Mouse (Mus musculus): ENCODE measurements at regions not wholly inside any gene's neighbourhood (a gene's known extent, or its start where the extent isn't known, plus 50 kb on each side); places are given as distances from the start of the nearest gene placed in this dataset.

GRCm38 (mm10) chr3:52763660-52764059 lies 253.4 kb downstream of the Cog6 start:
- in situ Hi-C loops (cut with MboI, MseI) = no loop called here

- in situ Hi-C loops (cut with MboI, MseI) = no loop called here
These were observed 254.5 kb downstream of the Cog6 start for GRCm38 (mm10) chr3:52762549-52762948.

- in situ Hi-C loops (cut with MboI, MseI) = no loop called here
These were observed 257.2 kb downstream of the Cog6 start for GRCm38 (mm10) chr3:52759846-52760245.

- in situ Hi-C loops (cut with MboI, MseI) = no loop called here
These were observed 258.5 kb downstream of the Cog6 start for GRCm38 (mm10) chr3:52758561-52758960.

- in situ Hi-C loops (cut with MboI, MseI) = no loop called here
These were observed 260.2 kb downstream of the Cog6 start for GRCm38 (mm10) chr3:52756816-52757215.

- in situ Hi-C loops (cut with MboI, MseI) = no loop called here
These were observed 261.0 kb downstream of the Cog6 start for GRCm38 (mm10) chr3:52756006-52756405.

- in situ Hi-C loops (cut with MboI, MseI) = no loop called here
These were observed 262.1 kb downstream of the Cog6 start for GRCm38 (mm10) chr3:52754978-52755377.

GRCm38 (mm10) chr3:52754401-52754800 lies 262.6 kb downstream of the Cog6 start:
- in situ Hi-C loops (cut with MboI, MseI) = no loop called here

- in situ Hi-C loops (cut with MboI, MseI) = no loop called here
These were observed 270.1 kb downstream of the Cog6 start for GRCm38 (mm10) chr3:52746917-52747316.

- in situ Hi-C loops (cut with MboI, MseI) = no loop called here
These were observed 272.7 kb downstream of the Cog6 start for GRCm38 (mm10) chr3:52744334-52744733.

- in situ Hi-C loops (cut with MboI, MseI) = no loop called here
These were observed 276.5 kb downstream of the Cog6 start for GRCm38 (mm10) chr3:52740466-52741026.

- in situ Hi-C loops (cut with MboI, MseI) = loop anchor here (10.0 kb wide), 1 partner anchor 695 kb away; no protein-coding TSS in a partner anchor
These were observed 277.5 kb downstream of the Cog6 start for GRCm38 (mm10) chr3:52739526-52739925.

- in situ Hi-C loops (cut with MboI, MseI) = loop anchor here (10.0 kb wide), 1 partner anchor 694 kb away; no protein-coding TSS in a partner anchor
These were observed 278.7 kb downstream of the Cog6 start for GRCm38 (mm10) chr3:52738386-52738785.

GRCm38 (mm10) chr3:52735939-52736338 lies 281.1 kb downstream of the Cog6 start:
- in situ Hi-C loops (cut with MboI, MseI) = loop anchor here (10.0 kb wide), 1 partner anchor 691 kb away; no protein-coding TSS in a partner anchor

GRCm38 (mm10) chr3:52731941-52732340 lies 285.1 kb downstream of the Cog6 start:
- in situ Hi-C loops (cut with MboI, MseI) = loop anchor here (10.0 kb wide), 1 partner anchor 687 kb away; no protein-coding TSS in a partner anchor

GRCm38 (mm10) chr3:52731491-52731890 lies 285.5 kb downstream of the Cog6 start:
- in situ Hi-C loops (cut with MboI, MseI) = loop anchor here (10.0 kb wide), 1 partner anchor 687 kb away; no protein-coding TSS in a partner anchor

- in situ Hi-C loops (cut with MboI, MseI) = loop anchor here (10.0 kb wide), 1 partner anchor 685 kb away; no protein-coding TSS in a partner anchor
These were observed 287.3 kb downstream of the Cog6 start for GRCm38 (mm10) chr3:52729731-52730130.

GRCm38 (mm10) chr3:52728860-52729259 lies 288.2 kb downstream of the Cog6 start:
- in situ Hi-C loops (cut with MboI, MseI) = no loop called here

GRCm38 (mm10) chr3:52728426-52728825 lies 288.6 kb downstream of the Cog6 start:
- in situ Hi-C loops (cut with MboI, MseI) = no loop called here

- in situ Hi-C loops (cut with MboI, MseI) = no loop called here
These were observed 292.7 kb downstream of the Cog6 start for GRCm38 (mm10) chr3:52724354-52724753.

GRCm38 (mm10) chr3:52722946-52723345 lies 294.1 kb downstream of the Cog6 start:
- in situ Hi-C loops (cut with MboI, MseI) = no loop called here

- in situ Hi-C loops (cut with MboI, MseI) = no loop called here
These were observed 297.9 kb downstream of the Cog6 start for GRCm38 (mm10) chr3:52719181-52719580.

- in situ Hi-C loops (cut with MboI, MseI) = no loop called here
These were observed 299.7 kb downstream of the Cog6 start for GRCm38 (mm10) chr3:52717324-52717723.

GRCm38 (mm10) chr3:52712151-52712550 lies 304.9 kb downstream of the Cog6 start:
- in situ Hi-C loops (cut with MboI, MseI) = no loop called here
